Mouse (Mus musculus) forebrain, embryonic 10.5 days (tissue): ENCODE measurements around the gene Sh3bgr. TPM values are rescaled to one million over a fixed set of nuclear protein-coding genes. Genes with fewer than 3 reads are reported as not detected.

Experiments used
- DNase-seq: peaks from one replicate; pipeline ENCODE4 v3.0.0-alpha.2; 2017; ENCODE audit warnings: low spot score; ENCODE audit errors: extremely low spot score
- H3K27ac ChIP-seq: fragments of 300-500 bp; sonication (generic); 2 replicates; pipeline ENCODE4 v1.5.1; 2016; ENCODE audit warnings: mild to moderate bottlenecking
- H3K27me3 ChIP-seq: fragments of 300-500 bp; sonication (generic); 2 replicates; pipeline ENCODE4 v1.6.1; 2016; ENCODE audit warnings: mild to moderate bottlenecking; ENCODE audit not compliant: poor library complexity, severe bottlenecking
- H3K36me3 ChIP-seq: fragments of 300-500 bp; sonication (generic); replicated peaks from 2 replicates; pipeline ENCODE4 v1.6.1; 2016; ENCODE audit warnings: mild to moderate bottlenecking, moderate library complexity
- H3K4me1 ChIP-seq: fragments of 300-500 bp; sonication (generic); 2 replicates; pipeline ENCODE4 v1.6.1; 2016
- H3K4me3 ChIP-seq: fragments of 300-500 bp; sonication (generic); 2 replicates; pipeline ENCODE4 v1.5.1; 2016; ENCODE audit warnings: mild to moderate bottlenecking, moderate library complexity
- H3K9me3 ChIP-seq: fragments of 300-500 bp; sonication (generic); 2 replicates; pipeline ENCODE4 v1.6.1; 2016; ENCODE audit warnings: mild to moderate bottlenecking, moderate library complexity
- WGBS: fragments of 180-500 bp; shearing (Covaris S2); methylation state at CpG from one replicate; pipeline ENCODE4 v1.1.7; 2016; 5-methylcytosine and 5-hydroxymethylcytosine counted together
- polyA plus RNA-seq: library from polyadenylated mRNA; unstranded; fragments of >200 nt; fragmentation: Nextera tagmentation; extraction: Ambion mirVana; gene quantifications from 2 replicates; pipeline ENCODE4 v1.2.1, GENCODE M21; 2016

Gene Sh3bgr
- polyA plus RNA-seq, 1 experiment from 2014 or later = 1.3 TPM

- no peaks in the 10 kb centered on the region for H3K27me3 ChIP-seq
- H3K4me1 ChIP-seq = no peaks in the 10 kb centered on the region
- no peak for DNase-seq
- no peaks in the 10 kb centered on the region for H3K9me3 ChIP-seq
- 85% methylated on average over 3 of the region's 3 CpGs for WGBS
- H3K36me3 ChIP-seq = no peaks in the 10 kb centered on the region
- H3K4me3 ChIP-seq = no peak overlapping the region
- H3K27ac ChIP-seq = no peak overlapping the region
Observed at GRCm38 (mm10) chr16:96221959-96222358, 21.7 kb downstream of the Sh3bgr start.

GRCm38 (mm10) chr16:96222452-96222851 is 22.2 kb downstream of the Sh3bgr start:
- Histone ChIP-seq H3K4me1 (no peaks in the 10 kb centered on the region), H3K36me3 (no peaks in the 10 kb centered on the region), H3K4me3 (no peak overlapping the region), H3K27ac (no peak overlapping the region), H3K9me3 (no peaks in the 10 kb centered on the region), H3K27me3 (no peaks in the 10 kb centered on the region)
- WGBS = 79% methylated on average over 1 of the region's 1 CpGs
- no peak for DNase-seq

GRCm38 (mm10) chr16:96228438-96228837 is 28.2 kb downstream of the Sh3bgr start:
- DNase-seq = no peak
- Histone ChIP-seq H3K9me3 (no peaks in the 10 kb centered on the region), H3K36me3 (no peaks in the 10 kb centered on the region), H3K4me3 (no peak overlapping the region), H3K27ac (no peak overlapping the region), H3K27me3 (no peaks in the 10 kb centered on the region), H3K4me1 (no peaks in the 10 kb centered on the region)
- 88% methylated on average over 13 of the region's 13 CpGs for WGBS

- H3K27me3 ChIP-seq = no peaks in the 10 kb centered on the region
- H3K4me1 ChIP-seq = no peaks in the 10 kb centered on the region
- no peaks in the 10 kb centered on the region for H3K36me3 ChIP-seq
- 79% methylated on average over 8 of the region's 8 CpGs for WGBS
- DNase-seq = no peak
- no peak overlapping the region for H3K4me3 ChIP-seq
- no peaks in the 10 kb centered on the region for H3K9me3 ChIP-seq
- no peak overlapping the region for H3K27ac ChIP-seq
Observed at GRCm38 (mm10) chr16:96229044-96229555, 28.9 kb downstream of the Sh3bgr start.

- no peak overlapping the region for H3K4me3 ChIP-seq
- 29% methylated on average over 11 of the region's 11 CpGs for WGBS
- no peaks in the 10 kb centered on the region for H3K9me3 ChIP-seq
- DNase-seq = peak; percentile 77
- H3K36me3 ChIP-seq = no peaks in the 10 kb centered on the region
- H3K27me3 ChIP-seq = no peaks in the 10 kb centered on the region
- peaks cover 6% of the 10 kb centered on the region for H3K4me1 ChIP-seq
- no peak overlapping the region for H3K27ac ChIP-seq
Observed at GRCm38 (mm10) chr16:96230411-96230810, 30.2 kb downstream of the Sh3bgr start.

- no peak for DNase-seq
- no peak overlapping the region for H3K4me3 ChIP-seq
- H3K4me1 ChIP-seq = peaks cover 11% of the 10 kb centered on the region
- no peaks in the 10 kb centered on the region for H3K36me3 ChIP-seq
- H3K27ac ChIP-seq = no peak overlapping the region
- 91% methylated on average over 4 of the region's 4 CpGs for WGBS
- H3K9me3 ChIP-seq = no peaks in the 10 kb centered on the region
- no peaks in the 10 kb centered on the region for H3K27me3 ChIP-seq
Observed at GRCm38 (mm10) chr16:96231251-96231650, 31.0 kb downstream of the Sh3bgr start.

GRCm38 (mm10) chr16:96231974-96232373 is 31.7 kb downstream of the Sh3bgr start:
- Histone ChIP-seq H3K27me3 (no peaks in the 10 kb centered on the region), H3K4me3 (no peak overlapping the region), H3K9me3 (no peaks in the 10 kb centered on the region), H3K4me1 (peaks cover 11% of the 10 kb centered on the region), H3K27ac (no peak overlapping the region), H3K36me3 (no peaks in the 10 kb centered on the region)
- no peak for DNase-seq
- 89% methylated on average over 8 of the region's 8 CpGs for WGBS

GRCm38 (mm10) chr16:96233996-96234395 is 33.7 kb downstream of the Sh3bgr start:
- DNase-seq = no peak
- no peak overlapping the region for H3K27ac ChIP-seq
- no peaks in the 10 kb centered on the region for H3K9me3 ChIP-seq
- WGBS = 90% methylated on average over 8 of the region's 8 CpGs
- no peaks in the 10 kb centered on the region for H3K36me3 ChIP-seq
- H3K27me3 ChIP-seq = no peaks in the 10 kb centered on the region
- no peak overlapping the region for H3K4me3 ChIP-seq
- H3K4me1 ChIP-seq = peaks cover 11% of the 10 kb centered on the region

GRCm38 (mm10) chr16:96235366-96235970 is 35.2 kb downstream of the Sh3bgr start, which contains the start of gene B3galt5:
B3galt5 (plus strand) TSS chr16:96235801.
- 66% methylated on average over 17 of the region's 17 CpGs for WGBS
- Histone ChIP-seq H3K27ac (peak within 1 kb of the TSS; percentile 72), H3K4me3 (no peak within 1 kb of the TSS), H3K4me1 (peaks cover 11% of the 10 kb centered on the region), H3K36me3 (no peaks in the 10 kb centered on the region), H3K27me3 (no peaks in the 10 kb centered on the region), H3K9me3 (no peaks in the 10 kb centered on the region)
- no peak for DNase-seq

- Histone ChIP-seq H3K4me1 (no peaks in the 10 kb centered on the region), H3K9me3 (peaks cover 2% of the 10 kb centered on the region; the same call in 1 of the 2 replicates), H3K4me3 (no peak overlapping the region), H3K27me3 (no peaks in the 10 kb centered on the region), H3K36me3 (no peaks in the 10 kb centered on the region), H3K27ac (no peak overlapping the region)
- DNase-seq = no peak
- 79% methylated on average over 6 of the region's 6 CpGs for WGBS
Observed at GRCm38 (mm10) chr16:96244496-96244895, 44.2 kb downstream of the Sh3bgr start.

- Histone ChIP-seq H3K4me3 (no peak overlapping the region), H3K36me3 (no peaks in the 10 kb centered on the region), H3K9me3 (peaks cover 2% of the 10 kb centered on the region; the same call in 1 of the 2 replicates), H3K4me1 (no peaks in the 10 kb centered on the region), H3K27ac (no peak overlapping the region), H3K27me3 (no peaks in the 10 kb centered on the region)
- DNase-seq = no peak
- 91% methylated on average over 7 of the region's 7 CpGs for WGBS
Observed at GRCm38 (mm10) chr16:96249635-96250034, 49.4 kb downstream of the Sh3bgr start.

GRCm38 (mm10) chr16:96252146-96252545 is 51.9 kb downstream of the Sh3bgr start:
- Histone ChIP-seq H3K36me3 (no peaks in the 10 kb centered on the region), H3K4me1 (no peaks in the 10 kb centered on the region), H3K27ac (no peak overlapping the region), H3K27me3 (no peaks in the 10 kb centered on the region), H3K9me3 (0 out of 2 replicates have a peak, but pooled peaks cover 2% of the 10 kb centered on the region), H3K4me3 (no peak overlapping the region)
- no peak for DNase-seq
- WGBS = 90% methylated on average over 1 of the region's 1 CpGs

- 90% methylated on average over 8 of the region's 8 CpGs for WGBS
- no peaks in the 10 kb centered on the region for H3K9me3 ChIP-seq
- no peaks in the 10 kb centered on the region for H3K36me3 ChIP-seq
- H3K27me3 ChIP-seq = no peaks in the 10 kb centered on the region
- H3K4me3 ChIP-seq = no peak overlapping the region
- no peaks in the 10 kb centered on the region for H3K4me1 ChIP-seq
- no peak for DNase-seq
- H3K27ac ChIP-seq = no peak overlapping the region
Observed at GRCm38 (mm10) chr16:96258429-96258828, 58.2 kb downstream of the Sh3bgr start.
